Mouse (Mus musculus): ENCODE data around the gene Olfr2. TPM values are rescaled to one million over a fixed set of nuclear protein-coding genes. Genes with fewer than 3 reads are reported as not detected.
"Not testable (repeated sequence)": the region's sequence is repeated elsewhere in the genome, so short reads cannot be mapped to it uniquely, and the experiment has no call there.

Olfr2 gene
- total and polyA plus RNA-seq, 3 experiments, result not detected

DNA sequence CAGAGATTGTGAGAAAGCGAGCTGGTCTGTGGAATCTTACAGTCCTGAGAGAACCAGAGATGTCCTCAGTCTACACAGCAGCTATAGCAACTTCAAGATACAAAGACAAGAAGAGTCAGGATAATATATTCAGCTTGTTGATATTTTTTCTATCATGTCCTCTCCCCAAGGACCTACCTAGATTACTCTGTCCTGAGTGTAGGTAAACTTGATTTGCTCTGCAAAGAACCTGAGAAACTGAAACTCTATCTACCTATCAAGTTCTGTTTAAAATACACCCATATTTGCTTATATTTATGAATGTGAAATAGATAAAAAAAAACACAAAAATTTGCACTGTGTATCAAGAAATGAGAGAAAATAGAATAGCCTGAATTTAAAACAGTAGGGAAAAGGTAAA is 30.5 kb downstream of the Olfr2 start, which contains the start of gene Olfr711:
TSS of gene Olfr711 (minus strand) at position 101 of the 400 bp plus-strand sequence.
- no peak for TF ChIP-seq CHD1 (IDR thresholded peaks at IDR 0.05; ENCODE audit: low read depth, low read length)
- TF ChIP-seq JUND (IDR thresholded peaks at IDR 0.05; ENCODE audit: low read depth, low read length), result no peak
- no peak for TF ChIP-seq EP300 (IDR thresholded peaks at IDR 0.05; ENCODE audit: low read depth in 1 of 2, low read length in 2 of 2)
- no peak for TF ChIP-seq USF1 (IDR thresholded peaks at IDR 0.05; ENCODE audit: low read depth, low read length)
- no peak for TF ChIP-seq E2F4 (IDR thresholded peaks at IDR 0.05; ENCODE audit: borderline replicate concordance, low read depth, low read length)
- no peak for TF ChIP-seq ZMIZ1 (IDR thresholded peaks at IDR 0.05; ENCODE audit: low read depth, low read length)
- TF ChIP-seq RAD21 (IDR thresholded peaks at IDR 0.05; ENCODE audit: low read depth, low read length), result no peak
- TF ChIP-seq MAFK (IDR thresholded peaks at IDR 0.05; ENCODE audit: borderline replicate concordance, low read depth, low read length), result no peak
- H3K27me3 ChIP-seq (ENCODE audit: control insufficient read depth in 1 of 2, insufficient read depth in 2 of 2, low read length in 2 of 2), result no peaks in the 10 kb centered on the region
- no peaks in the 10 kb centered on the region for H3K36me3 ChIP-seq (ENCODE audit: control insufficient read depth in 1 of 2, insufficient read depth in 2 of 2, low read length in 2 of 2)
- no peak within 1 kb of the TSS for H3K27ac ChIP-seq (ENCODE audit: control insufficient read depth, low read depth, low read length)
- H3K4me3 ChIP-seq (ENCODE audit: control insufficient read depth in 1 of 2, insufficient read depth in 1 of 2, low read depth in 2 of 2, low read length in 2 of 2), result no peak within 1 kb of the TSS
- no peak within 1 kb of the TSS for H3K9ac ChIP-seq (ENCODE audit: control insufficient read depth, low read depth, low read length, poor library complexity, severe bottlenecking)
- H3K79me2 ChIP-seq (ENCODE audit: control insufficient read depth, insufficient read depth, low read length, poor library complexity), result no peaks in the 10 kb centered on the region
- no peaks in the 10 kb centered on the region for H3K4me1 ChIP-seq (ENCODE audit: control insufficient read depth in 1 of 2, insufficient read depth in 2 of 2, low read length in 2 of 2)
- H3K9me3 ChIP-seq (replicated peaks; ENCODE audit: insufficient read depth, low read length), result no peaks in the 10 kb centered on the region
- no peak for DNase-seq (ENCODE audit: low read depth, low spot score)

- H3K4me1 ChIP-seq (ENCODE audit: control insufficient read depth in 1 of 2, insufficient read depth in 2 of 2, low read length in 2 of 2); H3K9me3 ChIP-seq (replicated peaks; ENCODE audit: insufficient read depth, low read length); H3K36me3 ChIP-seq (ENCODE audit: control insufficient read depth in 1 of 2, insufficient read depth in 2 of 2, low read length in 2 of 2); H3K27ac ChIP-seq (ENCODE audit: control insufficient read depth, low read depth, low read length); H3K79me2 ChIP-seq (ENCODE audit: control insufficient read depth, insufficient read depth, low read length, poor library complexity); H3K27me3 ChIP-seq (ENCODE audit: control insufficient read depth in 1 of 2, insufficient read depth in 2 of 2, low read length in 2 of 2); H3K9ac ChIP-seq (ENCODE audit: control insufficient read depth, low read depth, low read length, poor library complexity, severe bottlenecking); H3K4me3 ChIP-seq (ENCODE audit: control insufficient read depth in 1 of 2, insufficient read depth in 1 of 2, low read depth in 2 of 2, low read length in 2 of 2): not testable (repeated sequence)
- TF ChIP-seq RAD21 (IDR thresholded peaks at IDR 0.05; ENCODE audit: low read depth, low read length), result peak; percentile 21
- TF ChIP-seq SMC3 (IDR thresholded peaks at IDR 0.05; ENCODE audit: low read depth, low read length), result peak; percentile 48
- TF ChIP-seq CTCF (IDR thresholded peaks at IDR 0.05 in 2 of 3, conservative IDR thresholded peaks at IDR 0.05 in 1 of 3; ENCODE audit: control insufficient read depth in 1 of 3, insufficient read depth in 1 of 3, low read depth in 2 of 3, low read length in 3 of 3, poor library complexity in 1 of 3, severe bottlenecking in 1 of 3), result peak in 2 of 3 experiments; percentile 4 to 32; a peak in 3 of 6 replicates
- DNase-seq (ENCODE audit: low read depth, low spot score), result peak; percentile 31
These were observed 38.4 kb downstream of the Olfr2 start for GRCm38 (mm10) chr7:106967503-106967902.

DNA sequence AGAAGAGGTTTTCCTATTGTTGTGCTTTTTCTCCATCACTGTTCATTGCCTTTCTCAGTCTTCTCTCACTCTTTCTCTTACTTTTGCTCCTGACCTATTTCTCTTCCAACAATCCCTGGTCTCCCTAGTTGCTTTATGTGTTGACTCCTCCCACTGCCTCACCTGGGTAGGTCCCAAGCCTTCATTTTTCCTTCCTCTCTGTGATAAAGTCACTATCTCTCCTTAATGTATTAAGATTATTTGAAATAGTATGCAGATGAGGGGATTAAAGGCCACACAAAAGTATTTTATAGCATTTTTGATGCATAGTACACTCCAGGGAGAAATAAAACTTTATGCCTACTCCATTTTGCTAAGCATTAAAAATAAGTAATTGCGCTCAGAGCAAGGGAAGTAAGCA is 42.0 kb downstream of the Olfr2 start, which contains the start of gene Olfr6:
TSS of gene Olfr6 (minus strand) at position 101 of the 400 bp plus-strand sequence.
- Histone ChIP-seq H3K79me2 (ENCODE audit: control insufficient read depth, insufficient read depth, low read length, poor library complexity) (no peaks in the 10 kb centered on the region), H3K9me3 (replicated peaks; ENCODE audit: insufficient read depth, low read length) (no peaks in the 10 kb centered on the region), H3K27me3 (ENCODE audit: control insufficient read depth in 1 of 2, insufficient read depth in 2 of 2, low read length in 2 of 2) (no peaks in the 10 kb centered on the region), H3K36me3 (ENCODE audit: control insufficient read depth in 1 of 2, insufficient read depth in 2 of 2, low read length in 2 of 2) (no peaks in the 10 kb centered on the region), H3K4me1 (ENCODE audit: control insufficient read depth in 1 of 2, insufficient read depth in 2 of 2, low read length in 2 of 2) (no peaks in the 10 kb centered on the region), H3K4me3 (ENCODE audit: control insufficient read depth in 1 of 2, insufficient read depth in 1 of 2, low read depth in 2 of 2, low read length in 2 of 2) (no peak within 1 kb of the TSS), H3K9ac (ENCODE audit: control insufficient read depth, low read depth, low read length, poor library complexity, severe bottlenecking) (no peak within 1 kb of the TSS), H3K27ac (ENCODE audit: control insufficient read depth, low read depth, low read length) (no peak within 1 kb of the TSS)
- TF ChIP-seq KAT2A (conservative IDR thresholded peaks at IDR 0.05; ENCODE audit: low read depth, low read length) (no peak), HCFC1 (IDR thresholded peaks at IDR 0.05; ENCODE audit: low read depth, low read length) (no peak), ELF1 (IDR thresholded peaks at IDR 0.05; ENCODE audit: low read depth, low read length) (no peak), E2F4 (IDR thresholded peaks at IDR 0.05; ENCODE audit: borderline replicate concordance, low read depth, low read length) (no peak), UBTF (IDR thresholded peaks at IDR 0.05; ENCODE audit: borderline replicate concordance, insufficient read depth, low read depth, low read length) (no peak), ZKSCAN1 (IDR thresholded peaks at IDR 0.05; ENCODE audit: low read depth, low read length) (no peak), JUND (IDR thresholded peaks at IDR 0.05; ENCODE audit: low read depth, low read length) (no peak), TCF12 (IDR thresholded peaks at IDR 0.05; ENCODE audit: low read depth, low read length) (no peak), USF1 (IDR thresholded peaks at IDR 0.05; ENCODE audit: low read depth, low read length) (no peak), ZNF384 (IDR thresholded peaks at IDR 0.05; ENCODE audit: low read depth, low read length) (no peak), MXI1 (IDR thresholded peaks at IDR 0.05; ENCODE audit: low read depth, low read length) (no peak), CHD2 (IDR thresholded peaks at IDR 0.05; ENCODE audit: low read length) (no peak), CTCF (IDR thresholded peaks at IDR 0.05 in 2 of 3, conservative IDR thresholded peaks at IDR 0.05 in 1 of 3; ENCODE audit: control insufficient read depth in 1 of 3, insufficient read depth in 1 of 3, low read depth in 2 of 3, low read length in 3 of 3, poor library complexity in 1 of 3, severe bottlenecking in 1 of 3) (no peak), ZC3H11A (IDR thresholded peaks at IDR 0.05; ENCODE audit: low read depth, low read length) (no peak), RCOR1 (IDR thresholded peaks at IDR 0.05; ENCODE audit: low read depth, low read length) (no peak), TAL1 (IDR thresholded peaks at IDR 0.05; ENCODE audit: low read length) (no peak), MAZ (IDR thresholded peaks at IDR 0.05; ENCODE audit: low read depth, low read length) (no peak)
- DNase-seq (ENCODE audit: low read depth, low spot score), result no peak

Data from MEL (cell line).